Mouse (Mus musculus): ENCODE data around the gene Gm14226. TPM values are rescaled to one million over a fixed set of nuclear protein-coding genes. Genes with fewer than 3 reads are reported as not detected.
"Not testable (repeated sequence)": the region's sequence is repeated elsewhere in the genome, so short reads cannot be mapped to it uniquely, and the experiment has no call there.

The Gm14226 gene
- polyA plus RNA-seq, 1 experiment from 2014 or later, result not detected

DNA sequence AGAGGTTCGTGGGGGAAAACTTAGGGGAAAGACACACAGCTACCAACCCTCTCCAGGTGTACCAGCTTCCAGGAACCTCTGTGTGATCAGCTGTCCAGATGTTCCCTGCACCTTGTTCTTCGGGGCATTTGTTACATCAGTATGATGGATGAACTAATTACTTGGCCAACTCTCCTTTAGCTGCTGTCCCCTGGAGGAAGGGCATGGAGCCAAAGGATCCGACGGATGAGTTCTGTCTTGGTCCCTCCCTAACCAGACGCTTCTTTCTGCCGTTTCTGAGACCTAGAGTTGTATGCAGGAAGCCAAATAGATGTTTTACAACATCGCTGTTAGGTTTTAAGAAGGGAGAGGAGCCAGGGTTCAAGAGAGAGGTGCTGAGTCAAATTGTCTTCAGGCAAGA lies 12.8 kb downstream of the Gm14226 start:
- no peaks in the 10 kb centered on the region for H3K36me3 ChIP-seq (ENCODE audit: inconsistent target)
- no peaks in the 10 kb centered on the region for H3K79me2 ChIP-seq (ENCODE audit: inconsistent target)
- no peak overlapping the region for H3K27ac ChIP-seq
- WGBS (ENCODE audit: missing documents), result 88% methylated on average over 6 of the region's 7 CpGs
- H3K4me3 ChIP-seq (ENCODE audit: inconsistent target), result no peak overlapping the region

- Histone ChIP-seq H3K4me3 (ENCODE audit: inconsistent target) (no peak overlapping the region), H3K36me3 (ENCODE audit: inconsistent target) (no peaks in the 10 kb centered on the region), H3K79me2 (ENCODE audit: inconsistent target) (no peaks in the 10 kb centered on the region), H3K27ac (no peak overlapping the region)
- 40% methylated on average over 18 of the region's 19 CpGs for WGBS (ENCODE audit: missing documents)
These were observed 15.1 kb downstream of the Gm14226 start for GRCm38 (mm10) chr2:155032938-155033710.

DNA sequence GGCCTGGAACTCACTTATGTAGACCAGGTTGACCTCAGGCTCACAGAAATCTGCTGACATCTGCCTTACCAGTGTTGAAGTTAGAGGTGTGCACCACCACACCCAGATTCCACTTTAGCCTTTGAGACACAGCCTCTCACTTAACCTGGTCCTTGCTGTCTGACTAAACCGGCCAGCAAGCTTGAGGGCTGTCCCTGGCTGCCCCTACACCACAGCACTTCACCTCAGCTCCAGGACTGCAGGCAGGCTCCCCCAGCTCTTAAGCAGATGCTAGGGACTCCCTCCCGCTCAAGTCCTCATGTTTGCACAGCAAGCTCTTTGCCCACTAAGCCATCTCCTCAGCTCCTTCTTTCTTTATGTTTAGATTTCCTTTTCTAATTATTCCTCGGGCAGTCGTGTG lies 21.9 kb downstream of the Gm14226 start:
- Histone ChIP-seq H3K79me2 (ENCODE audit: inconsistent target) (no peaks in the 10 kb centered on the region), H3K36me3 (ENCODE audit: inconsistent target) (no peaks in the 10 kb centered on the region), H3K4me3 (ENCODE audit: inconsistent target) (no peak overlapping the region), H3K27ac (no peak overlapping the region)
- 96% methylated on average over 4 of the region's 4 CpGs for WGBS (ENCODE audit: missing documents)

DNA sequence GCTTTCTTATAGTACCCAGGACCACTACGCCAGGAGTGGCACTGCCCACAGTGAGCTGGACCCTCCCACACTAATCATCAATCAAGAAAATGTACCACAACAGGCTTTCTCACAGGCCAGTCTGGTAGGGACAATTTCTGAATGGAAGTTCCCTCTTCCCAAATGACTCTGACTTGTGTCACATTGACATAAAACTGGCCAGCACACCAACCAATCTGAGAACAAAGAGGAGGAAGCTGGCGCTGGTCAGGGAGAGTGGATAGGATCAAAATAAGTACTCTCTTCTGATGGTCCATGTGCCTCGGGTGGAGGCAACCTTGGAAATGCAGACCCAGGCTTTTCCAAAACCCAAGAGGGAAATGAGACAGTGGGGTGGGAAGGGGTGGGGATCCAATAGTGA lies 26.5 kb downstream of the Gm14226 start:
- no peaks in the 10 kb centered on the region for H3K79me2 ChIP-seq (ENCODE audit: inconsistent target)
- no peak overlapping the region for H3K4me3 ChIP-seq (ENCODE audit: inconsistent target)
- 77% methylated on average over 3 of the region's 3 CpGs for WGBS (ENCODE audit: missing documents)
- H3K36me3 ChIP-seq (ENCODE audit: inconsistent target), result no peaks in the 10 kb centered on the region
- H3K27ac ChIP-seq, result no peak overlapping the region

- no peaks in the 10 kb centered on the region for H3K79me2 ChIP-seq (ENCODE audit: inconsistent target)
- H3K4me3 ChIP-seq (ENCODE audit: inconsistent target), result no peak overlapping the region
- 90% methylated on average over 3 of the region's 3 CpGs for WGBS (ENCODE audit: missing documents)
- no peaks in the 10 kb centered on the region for H3K36me3 ChIP-seq (ENCODE audit: inconsistent target)
- no peak overlapping the region for H3K27ac ChIP-seq
These were observed 27.0 kb downstream of the Gm14226 start for GRCm38 (mm10) chr2:155045075-155045474.

- Histone ChIP-seq H3K36me3 (ENCODE audit: inconsistent target) (no peaks in the 10 kb centered on the region), H3K79me2 (ENCODE audit: inconsistent target) (no peaks in the 10 kb centered on the region), H3K4me3 (ENCODE audit: inconsistent target) (no peak overlapping the region), H3K27ac (no peak overlapping the region)
- WGBS (ENCODE audit: missing documents), result 13% methylated on average over 2 of the region's 2 CpGs
These were observed 28.7 kb downstream of the Gm14226 start for GRCm38 (mm10) chr2:155046803-155047202.

- 85% methylated on average over 7 of the region's 7 CpGs for WGBS (ENCODE audit: missing documents)
- Histone ChIP-seq H3K4me3 (ENCODE audit: inconsistent target) (no peak overlapping the region), H3K36me3 (ENCODE audit: inconsistent target) (no peaks in the 10 kb centered on the region), H3K27ac (no peak overlapping the region), H3K79me2 (ENCODE audit: inconsistent target) (no peaks in the 10 kb centered on the region)
These were observed 29.5 kb downstream of the Gm14226 start for GRCm38 (mm10) chr2:155047452-155048178.

GRCm38 (mm10) chr2:155050108-155050503 lies 32.0 kb downstream of the Gm14226 start:
- WGBS (ENCODE audit: missing documents), result 44% methylated on average over 5 of the region's 5 CpGs
- Histone ChIP-seq H3K79me2 (ENCODE audit: inconsistent target) (no peaks in the 10 kb centered on the region), H3K27ac (peak overlapping the region; percentile 77), H3K36me3 (ENCODE audit: inconsistent target) (no peaks in the 10 kb centered on the region), H3K4me3 (ENCODE audit: inconsistent target) (peak overlapping the region; percentile 14; the same call in 1 of the 2 replicates)

DNA sequence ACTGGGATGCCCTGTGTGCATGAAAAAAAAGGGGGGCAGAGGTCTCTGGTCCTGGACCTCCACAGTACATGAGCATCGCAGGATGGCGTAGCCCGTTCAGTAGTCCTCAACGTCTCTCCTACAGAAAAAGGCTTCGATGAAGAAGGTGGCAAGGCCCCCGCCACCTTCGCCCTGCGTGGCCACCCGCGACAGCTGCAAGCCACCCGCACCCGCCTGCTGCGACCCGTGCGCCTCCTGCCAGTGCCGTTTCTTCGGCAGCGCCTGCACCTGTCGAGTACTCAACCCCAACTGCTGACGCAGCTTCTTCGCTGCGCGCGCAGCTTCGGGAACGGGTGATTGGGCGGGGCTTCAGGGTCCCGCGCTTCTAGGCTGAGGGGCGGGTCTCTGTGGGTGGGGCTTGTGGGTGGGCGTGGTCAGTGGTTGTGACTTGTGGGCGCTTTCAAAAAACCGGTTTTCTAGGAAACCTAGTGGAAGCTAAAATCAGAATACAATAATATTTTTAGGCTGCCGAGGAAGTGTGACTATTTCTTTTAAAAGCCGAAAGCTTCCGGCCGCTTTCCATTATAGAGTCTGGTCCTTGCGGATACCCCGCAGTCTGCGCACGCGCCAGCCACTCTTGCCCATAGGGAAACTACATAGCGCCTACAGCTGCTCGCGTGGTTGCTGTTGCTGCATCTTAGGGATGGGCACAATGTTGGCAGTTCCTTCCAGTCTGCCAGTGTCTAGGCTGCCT lies 32.6 kb downstream of the Gm14226 start:
- Histone ChIP-seq H3K79me2 (ENCODE audit: inconsistent target) (no peaks in the 10 kb centered on the region), H3K4me3 (ENCODE audit: inconsistent target) (peak overlapping the region; percentile 30), H3K36me3 (ENCODE audit: inconsistent target) (no peaks in the 10 kb centered on the region), H3K27ac (peak overlapping the region; percentile 77)
- under 1% methylated on average over 43 of the region's 45 CpGs for WGBS (ENCODE audit: missing documents)

DNA sequence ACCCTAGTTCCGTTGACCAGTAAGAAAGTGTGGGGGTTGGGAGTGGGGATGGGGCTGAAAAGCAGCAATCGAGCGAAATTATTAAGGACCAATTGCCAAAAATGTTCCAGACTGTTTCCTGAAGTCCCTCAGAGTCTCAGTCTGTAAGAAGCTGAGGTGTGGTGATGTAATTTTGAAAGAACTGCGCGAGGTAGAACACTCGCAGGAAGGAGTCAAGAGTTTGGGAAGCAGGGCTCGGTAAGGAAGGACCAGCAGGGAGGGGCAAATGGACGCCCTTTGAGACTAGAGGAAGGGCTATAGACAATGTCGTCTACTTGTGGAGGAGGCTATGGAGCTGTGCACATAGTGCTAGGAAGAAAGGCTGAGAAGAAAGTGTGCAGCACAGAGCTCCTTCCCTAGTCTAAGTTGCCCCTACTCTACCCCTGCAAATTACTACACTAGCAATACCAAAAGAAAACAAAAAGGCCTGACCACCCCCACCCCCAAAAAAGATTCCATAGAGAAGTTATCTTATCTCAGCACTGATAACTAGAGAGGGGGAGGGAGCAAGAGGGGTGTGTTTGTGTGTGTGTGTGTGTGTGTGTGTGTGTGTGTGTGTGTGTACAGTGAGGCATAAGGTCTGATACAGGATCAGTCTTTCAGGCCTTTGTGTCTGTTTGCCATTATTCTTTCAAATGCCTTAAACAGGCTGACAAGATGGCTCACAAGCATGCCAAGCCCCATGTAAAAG lies 33.7 kb downstream of the Gm14226 start:
- H3K36me3 ChIP-seq (ENCODE audit: inconsistent target), result no peaks in the 10 kb centered on the region
- no peaks in the 10 kb centered on the region for H3K79me2 ChIP-seq (ENCODE audit: inconsistent target)
- H3K4me3 ChIP-seq (ENCODE audit: inconsistent target), result no peak overlapping the region
- 46% methylated on average over 9 of the region's 9 CpGs for WGBS (ENCODE audit: missing documents)
- H3K27ac ChIP-seq, result peak overlapping the region; percentile 46; the same call in 1 of the 2 replicates

- no peak overlapping the region for H3K27ac ChIP-seq
These were observed 34.6 kb downstream of the Gm14226 start for GRCm38 (mm10) chr2:155052681-155053080.

DNA sequence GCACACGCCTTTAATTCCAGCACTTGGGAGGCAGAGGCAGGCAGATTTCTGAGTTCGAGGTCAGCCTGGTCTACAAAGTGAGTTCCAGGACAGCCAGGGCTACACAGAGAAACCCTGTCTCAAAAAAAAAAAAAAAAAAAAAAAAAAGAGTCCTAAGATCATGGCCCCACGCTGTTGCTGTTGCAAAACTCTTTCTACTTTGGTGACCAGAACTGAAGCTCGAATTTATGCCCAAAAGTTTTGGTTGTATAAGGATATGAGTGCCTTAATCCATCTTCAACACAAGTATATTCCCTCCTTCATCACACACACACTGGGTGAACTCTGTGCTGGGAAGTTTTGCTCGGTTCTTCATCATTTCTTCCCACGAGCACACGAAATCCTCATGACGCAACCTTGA lies 35.4 kb downstream of the Gm14226 start:
- WGBS (ENCODE audit: missing documents), result 86% methylated on average over 6 of the region's 8 CpGs
- H3K36me3 ChIP-seq (ENCODE audit: inconsistent target); H3K79me2 ChIP-seq (ENCODE audit: inconsistent target); H3K4me3 ChIP-seq (ENCODE audit: inconsistent target); H3K27ac ChIP-seq: not testable (repeated sequence)

More at GRCm38 (mm10) chr2:155052681-155053080, 34.6 kb downstream of the Gm14226 start:
- Histone ChIP-seq H3K79me2 (ENCODE audit: inconsistent target) (no peaks in the 10 kb centered on the region), H3K4me3 (ENCODE audit: inconsistent target) (no peak overlapping the region), H3K36me3 (ENCODE audit: inconsistent target) (no peaks in the 10 kb centered on the region)
- WGBS (ENCODE audit: missing documents), result 97% methylated on average over 2 of the region's 2 CpGs

DNA sequence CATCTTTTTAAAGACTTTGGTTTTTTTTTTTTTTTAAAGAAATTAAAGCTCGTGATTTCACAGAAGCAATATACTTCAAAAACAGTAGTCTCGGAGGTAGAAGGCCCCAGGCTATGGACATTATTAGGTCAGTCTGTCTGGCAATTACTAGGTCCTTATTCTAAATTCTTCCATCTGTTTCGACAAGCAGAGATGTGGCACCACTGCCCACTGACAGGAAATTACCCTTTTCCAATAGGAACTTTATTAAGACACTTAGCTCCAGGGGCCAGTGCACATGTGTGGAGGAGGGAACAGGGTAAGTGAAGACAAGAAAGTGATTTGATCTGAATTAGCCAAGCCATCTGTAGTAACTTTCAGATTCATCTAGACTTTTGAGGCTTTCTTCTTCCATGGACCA lies 36.6 kb downstream of the Gm14226 start:
- Histone ChIP-seq H3K79me2 (ENCODE audit: inconsistent target) (no peaks in the 10 kb centered on the region), H3K4me3 (ENCODE audit: inconsistent target) (no peak overlapping the region), H3K36me3 (ENCODE audit: inconsistent target) (no peaks in the 10 kb centered on the region), H3K27ac (no peak overlapping the region)
- 97% methylated on average over 3 of the region's 3 CpGs for WGBS (ENCODE audit: missing documents)

- H3K79me2 ChIP-seq (ENCODE audit: inconsistent target), result no peaks in the 10 kb centered on the region
- no peak overlapping the region for H3K27ac ChIP-seq
- no peak overlapping the region for H3K4me3 ChIP-seq (ENCODE audit: inconsistent target)
- WGBS (ENCODE audit: missing documents), result 87% methylated on average over 5 of the region's 5 CpGs
- H3K36me3 ChIP-seq (ENCODE audit: inconsistent target), result no peaks in the 10 kb centered on the region
These were observed 38.1 kb downstream of the Gm14226 start for GRCm38 (mm10) chr2:155056076-155056578.

Measured in macrophage (primary cell).